Mouse (Mus musculus) spleen, adult 10 weeks (tissue): Measurements from ENCODE around the gene Hoxb1. TPM values are rescaled to one million over a fixed set of nuclear protein-coding genes. Genes with fewer than 3 reads are reported as not detected.

Experiments used
- polyA plus RNA-seq: library from polyadenylated mRNA; stranded (reverse); fragments of 350-450 nt; fragmentation: Illumina TruSeq; extraction: RNeasy Lipid Tissue Mini Kit (QIAGEN cat#74804); gene quantifications from one replicate; pipeline ENCODE4 v1.2.3, GENCODE M21; 2015; ENCODE audit warnings: low replicate concordance; ENCODE audit not compliant: insufficient read depth

Gene Hoxb1
- not detected for polyA plus RNA-seq

GRCm38 (mm10) chr11:96365441-96366091, at the start of gene Hoxb1:
Gene Hoxb1 (plus strand): TSS chr11:96365752.

GRCm38 (mm10) chr11:96317608-96318367, 47.8 kb upstream of the Hoxb1 start, which contains the start of gene Hoxb4:
Gene Hoxb4 (plus strand): TSS chr11:96318267.

GRCm38 (mm10) chr11:96323154-96323553, 42.4 kb upstream of the Hoxb1 start, which contains the start of gene Hoxb3:
Gene Hoxb3 (plus strand): TSS chr11:96323326.

GRCm38 (mm10) chr11:96350341-96350624, 15.3 kb upstream of the Hoxb1 start, which contains the start of gene Hoxb2:
Gene Hoxb2 (plus strand): TSS chr11:96350525.

Other genes starting within 250 kb of the Hoxb1 start
- not detected for gene Ttll6, start 232.0 kb upstream of the Hoxb1 start, polyA plus RNA-seq
- gene Hoxb13, start 171.4 kb upstream of the Hoxb1 start, polyA plus RNA-seq: not detected
- gene Hoxb9, start 94.3 kb upstream of the Hoxb1 start, polyA plus RNA-seq: 0.79 TPM
- gene Hoxb8, start 83.8 kb upstream of the Hoxb1 start, polyA plus RNA-seq: 0.17 TPM
- 1.9 TPM for gene Hoxb7, start 79.1 kb upstream of the Hoxb1 start, polyA plus RNA-seq
- 0.43 TPM for gene Hoxb6, start 73.3 kb upstream of the Hoxb1 start, polyA plus RNA-seq
- 0.37 TPM for gene Hoxb5, start 62.4 kb upstream of the Hoxb1 start, polyA plus RNA-seq
- 3.3 TPM for gene Hoxb4, start 47.5 kb upstream of the Hoxb1 start, polyA plus RNA-seq
- 1.9 TPM for gene Hoxb3, start 42.4 kb upstream of the Hoxb1 start, polyA plus RNA-seq
- gene Hoxb2, start 15.2 kb upstream of the Hoxb1 start, polyA plus RNA-seq: 0.69 TPM
- 74.8 TPM for gene Skap1, start 98.8 kb downstream of the Hoxb1 start, polyA plus RNA-seq